Mouse (Mus musculus) cortical plate, adult 2 months (tissue): ENCODE results near the gene a. TPM values are rescaled to one million over a fixed set of nuclear protein-coding genes. Genes with fewer than 3 reads are reported as not detected.
A peak's percentile ranks its signal among the peaks of the same experiment; 100 is the strongest.
"Not testable (repeated sequence)": the region's sequence is repeated elsewhere in the genome, so short reads cannot be mapped to it uniquely, and the experiment has no call there.

Experiments
- H3K27ac ChIP-seq: fragments of 200-500 bp; 2 replicates; pipeline ENCODE4 v1.5.1; 2012; ENCODE audit warnings: low read length, control low read depth, inconsistent platforms; ENCODE audit not compliant: insufficient read depth
- H3K4me1 ChIP-seq: fragments of 200-500 bp; 2 replicates; pipeline ENCODE4 v1.6.1; 2011; ENCODE audit warnings: low read length; ENCODE audit not compliant: control insufficient read depth, insufficient read depth
- H3K4me3 ChIP-seq: fragments of 200-500 bp; 2 replicates; pipeline ENCODE4 v1.5.1; 2011; ENCODE audit warnings: mild to moderate bottlenecking, low read length, control low read depth; ENCODE audit not compliant: insufficient read depth
- CTCF ChIP-seq: fragments of 200-500 bp; IDR thresholded peaks from 2 replicates; pipeline ENCODE4 v1.5.1; 2011; ENCODE audit warnings: mild to moderate bottlenecking, control low read depth, low read length; ENCODE audit not compliant: insufficient read depth; ENCODE audit errors: extremely low read depth
- POLR2A ChIP-seq: fragments of 200-500 bp; IDR thresholded peaks from 2 replicates; pipeline ENCODE4 v1.6.1; 2011; ENCODE audit warnings: mild to moderate bottlenecking, low read length, control low read depth; ENCODE audit not compliant: insufficient read depth; ENCODE audit errors: extremely low read depth
- polyA plus RNA-seq: library from polyadenylated mRNA; depleted of rRNA; stranded (reverse); fragments of >200 nt; gene quantifications from 2 replicates; pipeline ENCODE4 v1.2.3, GENCODE M21; 2012

The a gene
- polyA plus RNA-seq, 1 experiment: 0.54 TPM

GRCm38 (mm10) chr2:155018762-155019641 is 227.8 kb downstream of the a start:
- no peaks in the 10 kb centered on the region for H3K4me1 ChIP-seq
- TF ChIP-seq POLR2A (no peak), CTCF (no peak)
- no peak overlapping the region for H3K27ac ChIP-seq
- H3K4me3 ChIP-seq: peak overlapping the region; percentile 41

GRCm38 (mm10) chr2:155019673-155020072 is 228.5 kb downstream of the a start:
- H3K4me1 ChIP-seq: no peaks in the 10 kb centered on the region
- no peak overlapping the region for H3K27ac ChIP-seq
- peak overlapping the region; percentile 41 for H3K4me3 ChIP-seq
- TF ChIP-seq CTCF (peak; percentile 51), POLR2A (no peak)

- not testable (repeated sequence) for H3K27ac ChIP-seq, H3K4me3 ChIP-seq, H3K4me1 ChIP-seq
Measured at GRCm38 (mm10) chr2:155020247-155020826, 229.1 kb downstream of the a start.

- Histone ChIP-seq H3K4me1 (no peaks in the 10 kb centered on the region), H3K4me3 (no peak overlapping the region)
- TF ChIP-seq CTCF (no peak), POLR2A (no peak)
Measured at GRCm38 (mm10) chr2:155030831-155031230, 239.6 kb downstream of the a start.

GRCm38 (mm10) chr2:155032938-155033710 is 241.9 kb downstream of the a start:
- TF ChIP-seq POLR2A: no peak
- TF ChIP-seq CTCF: no peak
- no peak overlapping the region for H3K4me3 ChIP-seq
- no peaks in the 10 kb centered on the region for H3K4me1 ChIP-seq
- no peak overlapping the region for H3K27ac ChIP-seq

More at GRCm38 (mm10) chr2:155030831-155031230, 239.6 kb downstream of the a start:
- no peak overlapping the region for H3K27ac ChIP-seq

- Histone ChIP-seq H3K4me1 (no peaks in the 10 kb centered on the region), H3K4me3 (no peak overlapping the region), H3K27ac (no peak overlapping the region)
- TF ChIP-seq POLR2A (no peak), CTCF (no peak)
Measured at GRCm38 (mm10) chr2:155039956-155040355, 248.8 kb downstream of the a start.

GRCm38 (mm10) chr2:155044542-155044941 is 253.3 kb downstream of the a start:
- Histone ChIP-seq H3K4me1 (no peaks in the 10 kb centered on the region), H3K4me3 (no peak overlapping the region), H3K27ac (no peak overlapping the region)
- TF ChIP-seq POLR2A: no peak
- no peak for TF ChIP-seq CTCF

GRCm38 (mm10) chr2:155045075-155045474 is 253.9 kb downstream of the a start:
- H3K4me3 ChIP-seq: no peak overlapping the region
- no peak overlapping the region for H3K27ac ChIP-seq
- no peak for TF ChIP-seq POLR2A
- peaks cover 2% of the 10 kb centered on the region for H3K4me1 ChIP-seq

- TF ChIP-seq POLR2A (no peak), CTCF (no peak)
- no peak overlapping the region for H3K27ac ChIP-seq
Measured at GRCm38 (mm10) chr2:155046803-155047202, 255.6 kb downstream of the a start.

More at GRCm38 (mm10) chr2:155046803-155047202, 255.6 kb downstream of the a start:
- no peak overlapping the region for H3K4me3 ChIP-seq
- peaks cover 5% of the 10 kb centered on the region for H3K4me1 ChIP-seq
